Mouse (Mus musculus): ENCODE measurements at regions not wholly inside any gene's neighbourhood (a gene's known extent, or its start where the extent isn't known, plus 50 kb on each side); places are given as distances from the start of the nearest gene placed in this dataset.

DNA sequence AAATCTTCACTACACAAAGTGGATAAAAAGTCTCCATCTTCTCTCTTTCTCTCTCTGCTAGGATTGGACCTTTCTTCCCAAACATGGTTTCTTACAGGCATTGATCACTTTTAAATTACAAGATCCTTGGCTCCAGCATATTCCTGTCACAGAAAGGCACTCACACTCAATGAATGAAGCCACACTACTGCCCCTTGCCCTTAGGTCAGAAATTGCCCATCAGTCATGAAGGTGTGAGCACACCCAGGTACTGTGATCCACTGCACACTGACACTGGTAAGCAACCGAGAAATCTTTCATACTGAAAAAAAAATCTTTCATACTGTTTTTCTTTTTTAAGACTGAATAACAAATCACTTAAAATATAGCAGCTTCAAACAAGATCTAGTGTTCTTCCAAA is 235.9 kb downstream of the 4933412E24Rik start:
- ATAC-seq (ENCODE audit: low FRiP score) (no peak), DNase-seq (ENCODE audit: low spot score) (no peak)
- Histone ChIP-seq H3K9ac (replicated peaks; ENCODE audit: low read length, poor library complexity, severe bottlenecking) (no peak overlapping the region), H3K4me1 (ENCODE audit: insufficient read depth, low read length) (no peaks in the 10 kb centered on the region), H3K27me3 (ENCODE audit: insufficient read depth, low read length) (no peaks in the 10 kb centered on the region; the same call in 1 of the 2 replicates), H3K4me3 (ENCODE audit: low read depth, low read length) (no peak overlapping the region), H3K27ac (ENCODE audit: low read depth, low read length) (no peak overlapping the region), H3K36me3 (ENCODE audit: insufficient read depth, low read length) (no peaks in the 10 kb centered on the region), H3K9me3 (ENCODE audit: low read length) (no peaks in the 10 kb centered on the region), H3K4me2 (ENCODE audit: low read depth, low read length, poor library complexity, severe bottlenecking) (no peak overlapping the region)
- TF ChIP-seq CTCF (IDR thresholded peaks at IDR 0.05): no peak
- 94% methylated on average over 1 of the region's 1 CpGs for WGBS

DNA sequence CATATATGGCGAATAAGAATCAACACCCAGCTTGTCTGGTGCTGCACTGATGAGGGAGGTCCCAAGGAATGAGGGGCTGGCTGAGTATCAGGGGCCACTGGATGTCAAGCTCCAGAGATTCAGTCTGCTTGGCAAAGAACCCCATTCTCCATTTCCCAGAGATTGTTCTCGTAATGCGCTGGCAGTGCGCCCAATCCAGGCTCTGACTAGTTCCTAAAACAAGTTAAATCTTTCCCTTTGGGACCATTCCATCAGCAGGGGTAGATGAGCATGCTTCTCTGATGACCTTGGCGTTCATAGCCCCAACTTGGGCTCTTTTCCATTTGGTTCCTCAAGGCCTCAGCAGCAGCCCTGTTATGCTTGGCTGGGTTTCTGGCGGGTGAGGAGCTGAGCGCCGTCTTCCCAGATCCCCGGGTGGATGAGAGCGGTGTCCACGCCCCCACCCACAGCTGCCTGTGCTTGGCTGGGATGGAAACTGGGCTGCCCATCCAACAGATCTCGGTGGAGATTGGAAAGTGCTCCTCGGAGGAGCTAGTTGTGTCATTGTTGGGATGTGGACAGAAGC is 239.0 kb downstream of the 4933412E24Rik start:
- ATAC-seq (ENCODE audit: low FRiP score) (no peak), DNase-seq (ENCODE audit: low spot score) (peak; percentile 60)
- Histone ChIP-seq H3K4me1 (ENCODE audit: insufficient read depth, low read length) (no peaks in the 10 kb centered on the region), H3K27ac (ENCODE audit: low read depth, low read length) (no peak overlapping the region), H3K9ac (replicated peaks; ENCODE audit: low read length, poor library complexity, severe bottlenecking) (no peak overlapping the region), H3K4me2 (ENCODE audit: low read depth, low read length, poor library complexity, severe bottlenecking) (no peak overlapping the region), H3K4me3 (ENCODE audit: low read depth, low read length) (no peak overlapping the region), H3K27me3 (ENCODE audit: insufficient read depth, low read length) (no peaks in the 10 kb centered on the region), H3K36me3 (ENCODE audit: insufficient read depth, low read length) (no peaks in the 10 kb centered on the region), H3K9me3 (ENCODE audit: low read length) (no peaks in the 10 kb centered on the region)
- WGBS: 78% methylated on average over 13 of the region's 13 CpGs
- TF ChIP-seq CTCF (IDR thresholded peaks at IDR 0.05): no peak

DNA sequence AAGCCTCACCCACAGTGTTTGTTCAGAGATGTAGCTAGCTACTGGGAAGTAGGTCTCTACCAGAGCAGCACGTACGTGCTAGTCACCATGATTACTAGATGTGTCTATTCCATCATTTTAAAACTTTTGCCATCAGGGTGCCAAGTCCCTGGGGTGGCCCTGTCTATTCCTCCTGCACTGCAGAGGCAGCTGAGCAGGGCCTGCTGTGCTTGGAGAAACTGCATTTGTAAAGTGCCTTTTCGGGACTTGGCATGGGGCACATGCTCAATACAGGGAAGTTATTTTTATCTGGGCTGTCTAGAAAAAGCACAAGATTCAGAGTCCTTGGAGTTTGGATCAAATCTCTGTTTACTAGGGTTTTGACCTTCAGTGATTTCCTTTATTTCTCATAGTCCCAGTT is 240.6 kb downstream of the 4933412E24Rik start:
- DNase-seq (ENCODE audit: low spot score) (no peak), ATAC-seq (ENCODE audit: low FRiP score) (no peak)
- Histone ChIP-seq H3K4me1 (ENCODE audit: insufficient read depth, low read length) (no peaks in the 10 kb centered on the region), H3K36me3 (ENCODE audit: insufficient read depth, low read length) (no peaks in the 10 kb centered on the region), H3K27ac (ENCODE audit: low read depth, low read length) (no peak overlapping the region), H3K9me3 (ENCODE audit: low read length) (no peaks in the 10 kb centered on the region), H3K4me2 (ENCODE audit: low read depth, low read length, poor library complexity, severe bottlenecking) (no peak overlapping the region), H3K4me3 (ENCODE audit: low read depth, low read length) (no peak overlapping the region), H3K9ac (replicated peaks; ENCODE audit: low read length, poor library complexity, severe bottlenecking) (no peak overlapping the region), H3K27me3 (ENCODE audit: insufficient read depth, low read length) (no peaks in the 10 kb centered on the region)
- TF ChIP-seq CTCF (IDR thresholded peaks at IDR 0.05): no peak
- WGBS: 89% methylated on average over 3 of the region's 3 CpGs

DNA sequence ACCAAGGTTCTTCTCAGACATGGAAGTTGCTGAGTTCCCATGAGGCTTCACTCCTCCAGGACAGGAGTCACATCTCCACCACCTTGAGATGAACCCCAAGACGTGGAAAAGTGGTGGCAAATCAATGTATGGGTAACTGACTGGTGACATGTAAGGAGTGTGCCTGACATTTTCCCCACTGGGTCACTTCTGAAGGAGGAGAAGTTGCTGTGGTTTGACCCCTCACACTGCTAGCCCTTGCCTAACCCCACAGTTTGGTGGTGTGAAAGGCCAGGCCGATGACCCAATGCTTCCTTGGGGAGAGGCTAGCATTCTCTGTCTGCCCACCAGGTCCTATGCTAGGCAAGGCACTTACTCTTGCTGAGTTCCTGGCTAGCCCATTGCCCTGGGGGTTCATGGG is 242.4 kb downstream of the 4933412E24Rik start:
- ATAC-seq (ENCODE audit: low FRiP score) (no peak), DNase-seq (ENCODE audit: low spot score) (no peak)
- no peaks in the 10 kb centered on the region for H3K36me3 ChIP-seq (ENCODE audit: insufficient read depth, low read length)
- H3K9ac ChIP-seq (replicated peaks; ENCODE audit: low read length, poor library complexity, severe bottlenecking): no peak overlapping the region
- H3K27ac ChIP-seq (ENCODE audit: low read depth, low read length): no peak overlapping the region
- TF ChIP-seq CTCF (IDR thresholded peaks at IDR 0.05): no peak
- no peaks in the 10 kb centered on the region for H3K4me1 ChIP-seq (ENCODE audit: insufficient read depth, low read length)
- H3K9me3 ChIP-seq (ENCODE audit: low read length): no peaks in the 10 kb centered on the region
- H3K4me2 ChIP-seq (ENCODE audit: low read depth, low read length, poor library complexity, severe bottlenecking): no peak overlapping the region
- H3K27me3 ChIP-seq (ENCODE audit: insufficient read depth, low read length): no peaks in the 10 kb centered on the region
- H3K4me3 ChIP-seq (ENCODE audit: low read depth, low read length): no peak overlapping the region
- WGBS: 83% methylated on average over 2 of the region's 2 CpGs

DNA sequence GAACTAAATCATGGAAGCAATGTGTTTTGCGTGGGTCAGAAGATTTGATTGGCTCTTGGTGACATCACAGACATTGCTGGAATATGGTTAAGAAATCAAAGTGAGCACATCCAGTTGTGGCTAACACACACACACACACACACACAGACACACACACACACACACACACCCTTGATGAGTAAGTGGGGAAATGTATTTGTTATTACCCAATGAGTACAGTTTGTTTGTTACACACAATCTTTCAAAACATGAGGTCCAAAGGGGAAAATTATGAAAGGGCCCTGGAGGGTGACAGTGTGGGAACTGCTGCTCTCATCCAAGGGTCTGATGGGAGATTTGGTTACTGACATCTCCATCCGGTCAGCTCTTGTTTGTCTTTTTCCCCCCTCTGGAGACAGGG is 243.8 kb downstream of the 4933412E24Rik start:
- TF ChIP-seq CTCF (IDR thresholded peaks at IDR 0.05): no peak
- no peaks in the 10 kb centered on the region for H3K9me3 ChIP-seq (ENCODE audit: low read length)
- no peak overlapping the region for H3K9ac ChIP-seq (replicated peaks; ENCODE audit: low read length, poor library complexity, severe bottlenecking)
- no peaks in the 10 kb centered on the region for H3K27me3 ChIP-seq (ENCODE audit: insufficient read depth, low read length)
- H3K36me3 ChIP-seq (ENCODE audit: insufficient read depth, low read length): no peaks in the 10 kb centered on the region
- H3K4me3 ChIP-seq (ENCODE audit: low read depth, low read length): no peak overlapping the region
- no peak for ATAC-seq (ENCODE audit: low FRiP score)
- H3K4me1 ChIP-seq (ENCODE audit: insufficient read depth, low read length): no peaks in the 10 kb centered on the region
- no peak overlapping the region for H3K4me2 ChIP-seq (ENCODE audit: low read depth, low read length, poor library complexity, severe bottlenecking)
- H3K27ac ChIP-seq (ENCODE audit: low read depth, low read length): no peak overlapping the region
- WGBS: 89% methylated on average over 2 of the region's 2 CpGs
- no peak for DNase-seq (ENCODE audit: low spot score)

DNA sequence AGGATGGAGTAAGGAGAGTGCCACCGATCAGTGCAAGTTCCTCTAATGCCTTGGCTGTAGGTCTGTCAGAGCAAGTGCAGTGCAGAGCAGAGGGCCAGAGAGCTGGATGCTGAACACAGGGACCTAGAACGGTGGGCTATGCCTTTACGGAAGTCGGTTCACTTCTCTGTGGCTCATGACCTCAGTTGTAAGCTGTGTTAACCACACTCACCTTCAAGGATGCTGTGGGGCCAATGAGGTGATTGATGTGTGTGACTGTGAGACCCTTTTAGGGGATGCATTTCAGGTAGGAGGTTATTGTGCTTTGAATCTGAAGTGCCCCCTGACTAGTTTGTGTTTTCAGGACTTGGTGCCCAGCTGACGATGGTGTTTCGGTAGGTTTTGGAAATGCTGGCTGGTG is 254.4 kb downstream of the 4933412E24Rik start:
- Histone ChIP-seq H3K27me3 (ENCODE audit: insufficient read depth, low read length) (no peaks in the 10 kb centered on the region), H3K9me3 (ENCODE audit: low read length) (no peaks in the 10 kb centered on the region), H3K27ac (ENCODE audit: low read depth, low read length) (no peak overlapping the region), H3K4me3 (ENCODE audit: low read depth, low read length) (no peak overlapping the region), H3K4me2 (ENCODE audit: low read depth, low read length, poor library complexity, severe bottlenecking) (no peak overlapping the region), H3K36me3 (ENCODE audit: insufficient read depth, low read length) (no peaks in the 10 kb centered on the region), H3K4me1 (ENCODE audit: insufficient read depth, low read length) (no peaks in the 10 kb centered on the region), H3K9ac (replicated peaks; ENCODE audit: low read length, poor library complexity, severe bottlenecking) (no peak overlapping the region)
- WGBS: 97% methylated on average over 6 of the region's 6 CpGs
- no peak for TF ChIP-seq CTCF (IDR thresholded peaks at IDR 0.05)
- DNase-seq (ENCODE audit: low spot score) (no peak), ATAC-seq (ENCODE audit: low FRiP score) (no peak)
